In genomic region chr9:60687891-60688324, GRCm38 (mm10) we compare ENCODE assay signal across 8 mouse cellular contexts. TPM values are rescaled to one million over a fixed set of nuclear protein-coding genes. Genes with fewer than 3 reads are reported as not detected.
DNase-seq lines count a peak whose midpoint lies in the region; ATAC-seq and TF ChIP-seq lines count a peak whose summit lies in the region.

TSS of gene Lrrc49 (minus strand) at chr9:60688158.

- peak within 1 kb of the TSS; percentile 68 for H3K9ac ChIP-seq in hindbrain, embryonic 11.5 days (ENCODE audit: low read depth, low read length)

- H3K4me3 ChIP-seq in cerebellum, adult 2 months (replicated peaks; ENCODE audit: insufficient read depth, low read depth, low read length) = peak within 1 kb of the TSS; percentile 96
- H3K4me3 ChIP-seq in hindbrain, embryonic 11.5 days (ENCODE audit: low read depth, low read length) = peak within 1 kb of the TSS; percentile 60

- no peak for TF ChIP-seq POLR2A in cerebellum, adult 2 months (IDR thresholded peaks at IDR 0.05; ENCODE audit: borderline replicate concordance, insufficient read depth, low read length)

- H3K4me1 ChIP-seq in cerebellum, adult 2 months (ENCODE audit: control insufficient read depth, insufficient read depth, low read length) = no peaks in the 10 kb centered on the region
- H3K4me1 ChIP-seq in hindbrain, embryonic 11.5 days (replicated peaks; ENCODE audit: control insufficient read depth, insufficient read depth, low read length) = peaks cover 4% of the 10 kb centered on the region; the same call in 1 of the 2 replicates

- ATAC-seq in hindbrain, embryonic 11.5 days (ENCODE audit: low FRiP score) = peak; percentile 97

- under 1% methylated on average over 21 of the region's 21 CpGs for WGBS in cerebellum, adult 2 months
- under 1% methylated on average over 21 of the region's 21 CpGs for WGBS in hindbrain, embryonic 11.5 days

- H3K27ac ChIP-seq in cerebellum, adult 2 months (ENCODE audit: insufficient read depth, low read length) = peak within 1 kb of the TSS; percentile 58; the same call in 1 of the 2 replicates
- H3K27ac ChIP-seq in hindbrain, embryonic 11.5 days (ENCODE audit: low read depth, low read length) = peak within 1 kb of the TSS; percentile 98

- no peaks in the 10 kb centered on the region for H3K36me3 ChIP-seq in hindbrain, embryonic 11.5 days (ENCODE audit: control insufficient read depth, insufficient read depth, low read length)

- no peaks in the 10 kb centered on the region for H3K9me3 ChIP-seq in hindbrain, embryonic 11.5 days (ENCODE audit: control insufficient read depth, low read length)

- H3K4me2 ChIP-seq in hindbrain, embryonic 11.5 days (replicated peaks; ENCODE audit: low read depth, low read length) = peak within 1 kb of the TSS; percentile 45

- DNase-seq in MEL-GATA-1-ER (ENCODE audit: extremely low read depth, low read depth) = peak; percentile 85
- DNase-seq in cerebellum, adult 2 months = peak; percentile 90 to 95
- DNase-seq in frontal cortex, adult 2 months (ENCODE audit: extremely low spot score in 1 of 2, low spot score in 1 of 2) = peak; percentile 84 to 94
- DNase-seq in hindbrain, embryonic 11.5 days (ENCODE audit: low spot score) = peak; percentile 95
- DNase-seq in layer of hippocampus, postnatal 10 days (ENCODE audit: low spot score in 2 of 2) = peak; percentile 92 to 93
- peak; percentile 94 for DNase-seq in lung, postnatal 10 days
- peak; percentile 85 for DNase-seq in ovary, postnatal 36 days (ENCODE audit: low spot score)
- peak; percentile 77 for DNase-seq in thymus, postnatal 25 days

- no peak for TF ChIP-seq CTCF in cerebellum, adult 2 months (IDR thresholded peaks at IDR 0.05; ENCODE audit: borderline replicate concordance, insufficient read depth, low read depth, low read length)

- no peaks in the 10 kb centered on the region for H3K27me3 ChIP-seq in cerebellum, adult 2 months (ENCODE audit: control insufficient read depth, insufficient read depth, low read length)
- H3K27me3 ChIP-seq in hindbrain, embryonic 11.5 days (ENCODE audit: control insufficient read depth, insufficient read depth, low read length) = no peaks in the 10 kb centered on the region

RNA-seq across cellular contexts. Expression of gene Lrrc49, which starts in this region (rescaled TPM):
- 146 and 163 TPM in 2 replicates for polyA plus RNA-seq in cerebellum, adult 2 months (2012; rRNA removed)
- polyA plus RNA-seq in frontal cortex, adult 2 months (2012; rRNA removed) = 65.1 and 67.9 TPM in 2 replicates
- 54.8 and 60.5 TPM in 2 replicates for polyA plus RNA-seq in hindbrain, embryonic 11.5 days (2014; fragmentation: Nextera tagmentation; extraction: Ambion mirVana)
- 10 to 100 TPM; 62.3 to 64.3 TPM for total RNA-seq in layer of hippocampus, postnatal 10 days (2021)

Comparison
In these comparisons a context has a peak if more than half of its experiments do, and no peak if none do; other contexts are left out.
1. Peak in every context shown above with its lines: DNase-seq, ATAC-seq, H3K4me3 ChIP-seq and H3K27ac ChIP-seq.